Mouse (Mus musculus) left cerebral cortex, postnatal 4 days (tissue): ENCODE measurements around the gene Ypel1. TPM values are rescaled to one million over a fixed set of nuclear protein-coding genes. Genes with fewer than 3 reads are reported as not detected.

ENCODE experiments used
- DNase-seq: peaks from one replicate; pipeline ENCODE4 v3.0.0-alpha.2; 2022
- intact Hi-C: fragments of 180-260 bp; cut with DNase I; formaldehyde crosslinking; loops from one replicate; pipeline ENCODE4 v1.15.1; 2025
- total RNA-seq, 2 experiments: library from RNA; stranded (reverse); gene quantifications; 2 replicates each; pipeline ENCODE4 v1.2.3; 2021

Gene Ypel1
- total RNA-seq, 2 experiments from 2014 or later, result 102 to 114 TPM

DNA sequence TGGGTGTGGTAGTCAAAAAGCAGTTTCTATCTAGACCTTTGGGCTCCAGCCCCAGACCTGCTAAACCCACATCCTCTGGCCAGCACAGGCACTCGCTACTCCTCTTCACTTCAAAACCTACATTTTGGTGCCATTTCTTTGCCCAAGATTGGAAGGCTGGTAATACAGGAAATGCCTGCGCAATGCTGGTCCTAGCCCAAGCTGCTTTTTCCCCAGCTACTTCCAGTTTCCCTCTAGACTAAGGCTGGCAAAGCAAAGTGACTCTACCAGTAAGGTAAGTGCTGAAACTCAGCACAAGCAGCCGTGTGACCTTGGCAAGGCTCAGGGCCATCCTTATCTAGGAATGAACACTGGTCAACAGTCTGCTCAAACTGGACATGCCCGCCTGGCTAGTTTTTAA lies 16.1 kb downstream of the Ypel1 start:
- intact Hi-C loops, result no loop called here

DNA sequence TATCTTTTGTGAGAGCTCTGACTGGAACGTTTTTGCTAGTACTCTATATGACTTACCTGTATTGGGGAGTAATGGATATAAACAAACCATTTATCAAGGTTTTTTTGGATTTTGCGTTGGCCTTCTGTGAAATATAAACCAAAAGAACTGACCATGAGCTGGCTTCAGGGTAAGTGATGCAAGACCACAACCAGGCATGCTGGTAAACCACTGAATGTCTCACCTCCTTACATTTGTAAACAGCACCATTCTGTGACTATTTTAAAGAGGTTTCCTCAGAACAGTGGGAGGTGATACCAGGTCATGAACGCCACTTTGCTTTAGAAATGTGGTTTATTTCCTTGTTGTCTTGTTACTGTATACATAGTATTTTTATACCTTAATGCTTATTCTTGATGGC lies 16.7 kb downstream of the Ypel1 start:
- intact Hi-C loops, result no loop called here
- DNase-seq, result no peak

More for the DNA sequence above, 16.1 kb downstream of the Ypel1 start:
- no peak for DNase-seq

DNA sequence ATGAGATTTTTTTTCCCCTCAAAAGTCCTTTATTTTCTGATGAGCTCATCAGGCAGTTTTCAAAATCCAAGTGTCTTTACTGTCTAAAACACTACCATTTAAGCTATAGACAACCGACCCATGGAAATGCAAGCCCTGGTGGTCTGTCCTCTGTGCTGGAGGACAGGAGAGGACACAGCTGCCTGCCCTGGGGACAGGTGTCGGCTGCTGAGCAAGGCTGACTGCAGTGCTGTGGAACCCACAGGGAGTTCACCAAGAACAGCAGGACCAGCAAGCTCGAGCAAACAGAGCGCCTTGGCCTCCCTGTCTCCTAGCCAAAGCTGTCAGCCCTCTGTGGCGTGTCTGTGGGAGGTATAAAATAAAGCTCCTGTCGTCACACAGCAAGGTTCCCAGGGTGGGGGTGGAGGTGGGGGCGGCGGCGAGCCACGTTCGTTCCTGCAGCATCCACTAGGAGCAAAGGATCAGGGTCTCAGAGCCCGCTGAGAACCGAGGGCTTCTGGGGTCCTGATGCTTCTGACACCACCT lies 17.2 kb downstream of the Ypel1 start:
- intact Hi-C loops, result no loop called here
- no peak for DNase-seq

DNA sequence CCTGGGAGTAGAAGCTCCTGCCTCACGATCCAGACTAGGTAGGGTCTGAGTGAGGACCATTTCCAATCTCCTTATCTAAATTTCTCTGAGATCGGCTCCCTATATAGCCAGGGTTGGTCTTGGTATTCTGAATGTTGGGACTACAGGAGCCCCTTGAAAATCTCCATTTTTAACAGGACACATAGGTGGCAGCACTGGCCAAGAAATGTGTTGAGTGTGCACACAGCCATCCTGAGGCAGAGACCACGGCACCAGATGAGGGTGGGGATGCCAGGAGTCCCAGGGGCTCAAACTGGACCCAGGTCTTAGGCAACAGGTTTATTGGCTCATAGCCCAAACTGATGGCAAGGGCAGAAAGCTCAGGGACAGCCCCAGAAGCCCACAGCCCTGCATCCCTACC lies 18.9 kb downstream of the Ypel1 start:
- DNase-seq, result no peak
- intact Hi-C loops, result no loop called here

DNA sequence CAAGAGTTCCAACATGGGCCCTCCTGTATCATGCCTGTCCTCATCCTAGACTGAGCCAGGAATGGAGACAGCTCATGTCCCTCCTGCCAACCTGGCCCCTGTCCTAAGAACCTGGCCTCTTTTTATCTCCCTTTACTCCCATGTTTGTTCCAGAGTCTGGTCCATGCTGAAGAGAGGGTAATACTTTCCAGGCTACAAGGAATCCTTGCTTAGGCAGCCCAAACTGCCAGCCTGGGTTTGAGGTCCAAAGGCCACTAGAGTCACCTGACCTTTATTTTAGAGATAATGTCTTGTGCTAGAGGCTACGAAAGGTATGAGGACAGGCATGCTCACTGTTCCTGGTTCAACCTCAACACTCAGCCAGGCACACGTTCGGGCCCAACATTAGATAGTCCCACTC lies 27.4 kb downstream of the Ypel1 start:
- DNase-seq, result no peak
- intact Hi-C loops, result no loop called here

DNA sequence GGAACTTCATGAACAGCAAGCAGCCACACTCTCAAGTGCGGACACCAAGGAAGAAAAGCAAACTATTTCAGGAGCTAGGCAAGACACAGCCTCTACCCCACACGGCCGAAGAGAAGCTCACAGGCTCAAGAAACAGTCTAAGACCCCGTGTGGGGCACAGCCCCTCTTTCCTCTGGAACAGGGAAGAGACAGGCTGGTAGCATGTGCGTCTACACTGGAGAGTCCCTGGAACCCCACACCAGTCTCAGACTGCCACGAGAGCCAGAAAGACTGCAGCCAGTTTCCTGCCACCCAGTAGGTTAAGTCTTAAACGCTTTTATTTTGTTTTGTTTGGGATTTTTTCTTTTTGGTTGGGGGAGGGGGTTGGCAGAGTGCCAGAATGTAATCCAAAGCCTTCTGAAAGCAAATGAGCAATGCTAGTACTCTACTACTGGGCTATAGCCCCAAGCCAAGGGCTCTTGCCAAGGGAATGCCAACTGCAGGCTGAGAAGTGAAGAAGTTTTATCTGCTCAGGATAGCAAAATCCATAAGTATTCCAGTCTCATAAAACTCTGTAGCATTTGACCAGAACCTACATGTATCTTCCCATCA lies 33.2 kb downstream of the Ypel1 start:
- DNase-seq, result peak; percentile 44
- intact Hi-C loops, result no loop called here

DNA sequence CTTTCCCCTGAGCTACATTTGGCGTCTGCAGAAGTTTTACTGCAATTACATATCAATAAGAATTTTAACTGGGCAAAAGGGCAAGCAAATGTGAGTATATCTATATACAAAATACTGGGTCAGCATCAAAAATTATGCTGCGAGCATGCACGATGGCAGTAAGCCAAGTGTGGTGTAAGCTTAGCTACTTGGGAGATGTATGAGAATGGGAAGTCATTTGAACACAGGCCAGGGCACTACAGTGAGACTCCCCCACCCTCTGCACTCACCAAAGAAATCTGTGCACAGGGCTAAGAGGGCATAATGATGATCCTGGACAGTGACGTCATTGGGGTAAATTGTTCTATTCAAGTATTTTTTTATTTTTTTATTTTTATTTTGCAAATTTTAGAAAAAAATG lies 35.1 kb downstream of the Ypel1 start:
- intact Hi-C loops, result no loop called here
- DNase-seq, result no peak

DNA sequence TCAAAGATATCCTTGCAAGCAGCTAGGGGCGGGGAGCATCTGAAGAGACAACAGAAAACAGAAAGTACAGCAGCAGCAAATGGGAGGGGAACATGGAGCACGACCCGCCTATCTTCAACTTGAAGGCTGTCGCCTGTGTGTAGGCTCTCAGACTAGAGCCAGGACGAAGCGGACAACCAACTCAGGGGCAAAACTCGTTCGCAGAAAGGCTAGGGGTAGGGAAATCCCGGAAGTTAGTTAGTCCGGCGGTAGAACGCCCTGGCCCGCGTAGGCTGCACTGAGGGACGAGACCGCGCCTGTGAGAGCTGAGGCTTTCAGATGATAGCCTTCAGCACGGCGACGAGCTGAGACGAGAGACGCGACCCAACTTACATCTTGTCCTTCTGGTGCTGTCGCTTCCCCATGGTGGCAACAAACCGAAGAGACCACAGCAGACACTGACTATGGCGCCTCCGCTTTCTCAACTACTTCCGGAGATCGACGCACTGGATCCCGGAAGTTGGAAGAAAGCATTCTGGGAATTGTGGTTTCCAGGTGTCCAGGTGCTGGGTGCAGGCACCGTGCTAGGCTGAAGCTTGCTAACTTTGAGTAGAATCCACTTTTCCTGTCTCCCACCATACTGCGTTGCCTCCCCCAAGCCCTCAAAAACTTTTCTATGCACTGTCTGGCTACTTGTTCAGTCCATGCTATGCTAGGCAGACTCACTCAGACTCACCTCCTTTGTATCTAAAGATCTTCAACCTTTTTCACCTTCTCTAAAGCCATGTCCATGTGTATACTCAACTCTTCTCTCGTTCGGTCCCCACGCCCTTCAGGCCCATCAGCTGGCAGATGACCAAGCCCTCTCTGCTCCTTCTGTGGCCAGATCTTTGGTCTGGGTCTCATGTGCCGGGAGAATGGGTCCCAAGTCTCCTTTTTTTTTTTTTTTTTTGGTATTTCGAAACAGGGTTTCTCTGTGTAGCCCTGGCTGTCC lies 41.6 kb downstream of the Ypel1 start, which contains the start of gene Ppil2:
Gene Ppil2 (minus strand): TSS at position 487 of the 973 bp plus-strand sequence.
- intact Hi-C loops, result loop anchor here (10.0 kb wide), 1 partner anchor 164 kb away; the partner anchor contains the start of gene Tmem191c

DNA sequence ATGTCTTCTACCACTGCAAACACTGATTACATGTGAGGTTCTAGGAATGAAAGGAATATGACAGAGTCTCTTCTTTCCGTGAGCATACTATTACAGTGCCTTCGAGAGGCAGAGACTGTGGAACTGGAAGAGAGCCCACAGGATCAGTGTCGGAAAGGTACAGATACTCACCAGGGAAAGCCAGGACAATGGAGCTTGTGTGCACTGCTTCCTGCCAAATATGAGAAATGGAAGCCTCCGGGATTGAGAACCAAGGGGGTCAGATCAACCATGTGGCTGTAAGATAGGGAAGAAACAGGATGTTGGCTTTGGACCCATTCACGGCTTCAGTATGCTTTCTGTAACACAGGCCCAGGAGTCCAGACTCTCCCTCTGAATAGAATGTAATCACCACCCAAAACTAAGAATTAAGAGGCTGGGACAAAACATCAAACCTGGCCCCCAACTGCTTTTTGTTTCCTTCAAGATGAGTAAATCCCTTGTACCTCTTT lies 47.9 kb downstream of the Ypel1 start:
- DNase-seq, result no peak
- intact Hi-C loops, result loop anchor here (10.0 kb wide), 1 partner anchor 157 kb away; the partner anchor contains the start of gene Tmem191c

More for the DNA sequence above, 41.6 kb downstream of the Ypel1 start, which contains the start of gene Ppil2:
- peak; percentile 52 for DNase-seq

DNA sequence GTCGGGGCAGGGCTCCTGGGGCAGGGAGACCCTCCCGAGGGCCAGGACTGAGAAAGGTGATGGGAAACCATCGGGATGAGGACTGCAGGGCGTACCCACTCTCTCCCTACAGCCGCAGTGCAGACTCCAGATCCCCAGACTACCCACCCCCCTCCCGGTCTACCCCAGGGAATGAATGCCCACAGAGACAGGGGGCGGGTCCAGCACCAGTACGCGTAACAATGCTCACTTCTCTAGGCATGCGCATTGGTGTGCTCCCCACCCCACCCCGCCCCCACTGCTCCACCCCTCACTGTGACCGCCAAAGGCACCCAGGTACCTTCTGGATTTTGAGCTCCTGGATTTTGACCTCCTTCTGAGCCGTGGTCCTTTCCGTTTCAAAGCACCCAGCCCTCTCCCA lies 52.1 kb downstream of the Ypel1 start:
- intact Hi-C loops, result no loop called here

DNA sequence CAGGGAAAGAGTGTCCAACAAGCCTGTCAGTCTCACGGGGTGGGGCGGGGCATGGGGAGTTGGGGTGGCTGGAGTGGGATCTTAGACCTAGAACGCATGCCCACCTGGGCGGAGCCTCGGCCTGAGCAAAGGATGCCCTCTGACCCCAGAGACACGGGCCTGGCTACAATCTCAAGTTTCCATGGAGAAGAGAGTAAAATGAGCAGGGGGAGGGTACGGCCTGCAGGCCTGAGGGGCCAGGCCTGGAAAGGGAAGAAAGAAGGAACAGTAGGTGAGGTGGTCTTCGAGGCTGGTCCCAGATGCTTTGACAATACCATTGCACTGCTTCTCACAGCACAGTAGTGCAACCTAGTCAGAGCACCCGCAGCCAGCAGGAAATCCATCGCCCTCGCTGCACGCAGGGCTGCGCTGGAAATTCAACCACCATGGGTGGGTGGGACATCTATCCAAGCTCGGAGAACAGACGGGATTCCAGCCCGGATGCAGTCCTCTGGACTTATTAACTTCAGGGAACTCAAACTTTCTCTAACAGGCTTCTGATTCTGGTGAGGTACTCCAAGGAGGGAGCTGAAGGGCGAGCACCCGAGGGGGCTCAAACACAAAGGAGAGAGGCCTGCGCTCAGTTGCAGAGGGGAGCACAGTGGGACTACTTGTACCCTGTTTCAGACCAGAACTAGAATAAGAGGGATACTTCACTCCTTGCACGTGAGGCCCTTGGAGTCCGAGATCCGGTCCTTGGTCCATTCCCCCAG lies 54.8 kb downstream of the Ypel1 start:
- intact Hi-C loops, result no loop called here
- peak; percentile 34 for DNase-seq

More for the DNA sequence above, 52.1 kb downstream of the Ypel1 start:
- DNase-seq, result no peak

DNA sequence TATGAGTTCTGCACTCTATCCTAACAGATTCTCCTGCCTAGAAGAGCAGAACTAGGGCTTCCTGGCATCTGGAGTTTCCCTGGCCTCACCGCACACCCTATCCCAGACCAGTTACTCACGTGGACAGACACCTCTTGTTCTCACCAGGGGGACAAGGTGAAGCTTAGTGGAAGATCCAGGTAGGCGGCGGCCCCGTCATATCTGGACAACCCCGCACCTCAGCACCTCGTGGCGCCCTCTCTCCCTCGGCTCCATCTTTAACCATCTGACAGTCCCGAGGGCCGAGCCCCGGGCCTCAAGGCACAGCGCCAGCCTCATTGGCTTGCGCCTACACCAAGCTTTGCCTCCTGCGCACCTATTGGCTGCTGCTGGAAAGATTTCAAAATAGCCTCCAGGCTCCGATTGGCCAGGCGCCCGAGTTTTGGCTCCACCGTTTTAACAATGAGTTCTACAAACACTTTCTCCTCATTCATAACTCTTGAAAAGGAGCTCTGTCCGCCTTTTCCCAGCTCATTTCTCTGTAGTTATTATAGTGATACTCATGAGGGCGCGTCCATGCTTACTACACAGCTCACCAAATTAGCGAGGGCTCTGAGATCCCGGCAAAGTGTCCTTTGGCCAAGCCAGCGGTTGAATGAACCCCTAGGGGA lies 55.5 kb downstream of the Ypel1 start, which contains the start of gene 2610318N02Rik:
Gene 2610318N02Rik (minus strand): TSS at position 297 of the 650 bp plus-strand sequence.
- DNase-seq, result peak; percentile 81
- intact Hi-C loops, result no loop called here

DNA sequence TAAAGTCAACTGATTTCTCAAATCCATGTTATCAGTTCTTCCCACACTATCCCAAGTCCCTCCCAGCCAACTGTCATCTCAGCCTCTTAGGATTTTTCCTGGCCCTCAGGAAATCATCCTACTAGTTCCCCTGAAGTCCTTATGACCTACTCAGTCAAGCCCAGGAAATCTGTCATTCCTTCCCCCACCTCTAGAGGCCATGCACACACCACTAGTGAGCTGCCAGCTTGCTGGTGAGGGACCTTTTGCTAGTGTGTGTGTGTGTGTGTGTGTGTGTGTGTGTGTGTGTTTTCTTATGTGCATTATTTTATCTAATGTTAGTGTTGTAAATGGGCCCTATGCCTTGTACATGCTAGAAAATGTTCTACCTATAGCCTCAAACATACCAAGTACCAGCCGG lies 57.8 kb downstream of the Ypel1 start:
- intact Hi-C loops, result no loop called here
- peak; percentile 25 for DNase-seq

DNA sequence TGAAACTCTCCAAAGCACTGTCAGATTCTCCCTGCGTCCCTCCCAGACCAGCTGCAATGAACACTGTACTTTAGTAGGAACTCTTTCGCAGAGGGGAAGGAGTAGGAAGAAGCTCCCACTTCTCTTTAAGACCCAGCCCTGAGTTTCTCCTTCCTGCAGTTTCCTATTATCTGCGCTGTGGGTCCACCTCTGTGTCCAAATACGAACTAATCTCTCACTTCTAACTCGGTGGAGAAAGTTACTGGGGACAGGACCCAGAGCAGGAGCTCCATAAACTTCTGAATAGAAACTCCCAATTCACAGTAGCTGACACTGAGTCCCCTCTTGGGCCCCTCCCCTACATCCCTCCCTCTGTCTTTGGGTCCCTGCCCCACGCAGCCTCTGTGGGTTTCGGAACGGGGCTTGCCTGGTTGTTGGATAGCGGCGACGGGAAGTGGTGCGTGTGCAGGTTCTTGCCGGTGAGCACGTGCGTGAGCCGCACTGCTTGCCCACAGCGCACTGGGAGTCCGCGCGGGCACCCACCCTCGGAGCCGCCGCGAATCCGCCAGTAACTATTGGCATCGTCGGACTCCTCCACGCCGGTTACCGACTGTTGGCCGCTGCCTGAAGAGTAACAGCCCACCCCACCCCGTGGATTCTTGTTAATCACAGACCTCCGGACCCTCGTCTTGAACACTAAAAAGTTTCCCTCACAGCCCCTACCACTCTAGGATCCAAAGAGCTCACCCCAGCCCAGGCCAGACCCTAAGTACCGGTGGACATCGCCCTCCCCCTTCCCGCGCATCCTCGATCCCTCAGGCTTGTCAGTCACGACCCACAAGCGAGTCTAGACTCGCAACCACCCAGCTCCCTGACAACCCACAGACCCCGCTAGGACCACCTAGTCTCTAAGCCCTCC lies 61.9 kb downstream of the Ypel1 start:
- intact Hi-C loops, result no loop called here
- no peak for DNase-seq

DNA sequence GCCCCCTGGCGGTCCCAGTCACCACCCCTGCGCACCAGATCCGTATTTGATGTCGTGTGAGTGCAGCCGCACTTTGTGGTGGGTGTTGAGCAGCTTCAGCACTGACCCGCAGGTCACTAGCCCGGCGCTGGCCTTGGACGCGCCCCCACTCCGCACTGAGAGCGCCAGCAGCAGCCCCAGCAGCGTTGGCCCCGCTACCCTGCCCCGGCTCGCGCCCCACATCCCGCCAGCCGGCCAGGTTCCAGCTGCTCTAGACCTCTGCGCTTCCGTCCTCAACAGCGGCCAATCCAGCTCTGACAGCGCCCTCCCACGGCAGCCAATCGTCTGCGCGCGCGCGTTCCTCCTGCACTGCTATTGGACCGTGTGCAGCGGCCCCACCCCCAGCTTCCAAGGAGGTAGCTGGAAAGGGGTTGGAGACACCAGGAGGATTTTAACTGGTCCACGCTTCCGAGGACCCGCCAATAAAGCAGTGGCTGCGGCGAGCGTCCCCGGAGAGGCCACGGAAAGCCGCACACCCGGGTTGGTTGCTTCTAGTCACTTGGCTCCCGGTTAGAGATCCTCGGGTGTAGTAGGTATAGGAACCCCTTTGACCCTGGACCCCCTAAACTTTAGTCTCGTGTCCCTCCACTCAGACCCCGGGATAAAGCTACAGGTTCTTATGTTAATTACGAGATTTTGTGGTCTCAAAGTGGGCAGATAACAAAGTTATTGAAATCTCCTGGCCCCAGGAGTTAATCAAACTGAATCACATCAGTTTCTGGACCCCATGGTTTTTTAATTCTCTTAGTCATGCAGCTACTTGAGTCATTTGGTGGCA lies 62.8 kb downstream of the Ypel1 start, which contains the start of gene Sdf2l1:
Gene Sdf2l1 (minus strand): TSS at position 295 of the 817 bp plus-strand sequence.
- DNase-seq, result peak; percentile 98
- intact Hi-C loops, result no loop called here

DNA sequence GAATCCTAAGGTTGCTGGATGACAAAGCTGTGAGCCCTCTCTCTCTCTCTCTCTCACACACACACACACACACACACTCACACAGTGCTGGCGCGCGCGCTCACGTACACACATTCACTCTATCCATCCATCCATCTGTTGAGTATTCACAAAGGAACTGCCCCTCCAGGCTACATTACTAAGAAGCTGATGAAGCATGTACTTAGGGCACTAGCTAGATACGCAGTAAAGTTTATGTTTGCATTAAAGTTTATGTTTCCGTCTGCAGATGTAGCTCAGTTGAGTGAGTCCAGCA lies 63.4 kb downstream of the Ypel1 start:
- intact Hi-C loops, result no loop called here
- no peak for DNase-seq
